Mouse (Mus musculus): ENCODE results near the gene Bora. TPM values are rescaled to one million over a fixed set of nuclear protein-coding genes. Genes with fewer than 3 reads are reported as not detected.
"Not testable (repeated sequence)": the region's sequence is repeated elsewhere in the genome, so short reads cannot be mapped to it uniquely, and the experiment has no call there.

The Bora gene
- 40.9 and 44.2 TPM in 2 replicates for polyA plus RNA-seq (2015; fragmentation: Nextera tagmentation; extraction: Ambion mirVana)

DNA sequence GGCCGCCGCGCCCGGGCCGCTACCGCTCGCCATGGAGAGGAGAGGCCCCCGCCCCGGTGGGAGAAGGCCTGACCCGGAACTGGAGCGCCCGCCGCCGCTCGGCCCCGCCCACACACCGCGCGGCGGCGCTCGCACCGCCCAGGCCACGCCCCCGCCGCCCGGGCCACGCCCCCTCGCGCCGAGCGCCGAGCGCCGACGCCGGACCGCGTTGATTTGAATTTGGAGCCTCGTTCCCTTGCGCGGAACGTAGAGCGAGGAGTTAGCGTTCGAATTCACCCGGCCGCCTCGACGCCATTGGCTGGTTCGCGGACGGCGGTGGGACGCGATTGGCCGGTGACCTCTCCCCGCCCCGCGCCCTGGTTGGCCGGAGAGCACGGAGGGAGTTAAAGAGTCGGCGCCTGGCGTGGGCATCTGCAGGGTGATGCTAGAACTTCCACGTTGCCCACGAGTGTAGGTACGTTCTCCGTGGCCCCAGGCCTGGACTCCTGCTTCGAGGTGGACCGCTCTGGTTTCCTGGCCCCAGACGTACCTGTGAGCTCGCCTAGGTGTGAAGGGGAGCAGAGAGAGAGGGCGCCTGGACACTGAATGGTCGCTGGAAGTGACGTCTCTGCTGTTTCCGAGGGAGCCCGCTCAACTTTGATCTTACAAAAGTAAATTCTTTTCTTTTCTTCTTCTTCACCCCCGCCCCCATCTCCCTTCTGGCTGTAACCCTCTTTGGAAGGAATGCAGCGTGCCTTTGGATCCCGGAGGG, at the start of gene Bora, which contains the start of gene Mzt1:
TSS of gene Bora (plus strand) at position 192 of the 751 bp plus-strand sequence.
TSS of gene Mzt1 (minus strand) at position 104 of the 751 bp plus-strand sequence.
- peaks cover 49% of the 10 kb centered on the region for H3K4me1 ChIP-seq
- peak within 1 kb of the TSS; percentile 99 for H3K9ac ChIP-seq
- H3K27me3 ChIP-seq (replicated peaks): no peaks in the 10 kb centered on the region
- WGBS: under 1% methylated on average over 76 of the region's 81 CpGs
- ATAC-seq (ENCODE audit: extremely low read depth, insufficient number of reproducible peaks, low FRiP score, low TSS enrichment): peak; percentile 94
- H3K4me2 ChIP-seq: peak within 1 kb of the TSS; percentile 84
- H3K4me3 ChIP-seq: peak within 1 kb of the TSS; percentile 97
- H3K36me3 ChIP-seq: peaks cover 17% of the 10 kb centered on the region
- H3K9me3 ChIP-seq: no peaks in the 10 kb centered on the region
- H3K27ac ChIP-seq (replicated peaks): peak within 1 kb of the TSS; percentile 94

DNA sequence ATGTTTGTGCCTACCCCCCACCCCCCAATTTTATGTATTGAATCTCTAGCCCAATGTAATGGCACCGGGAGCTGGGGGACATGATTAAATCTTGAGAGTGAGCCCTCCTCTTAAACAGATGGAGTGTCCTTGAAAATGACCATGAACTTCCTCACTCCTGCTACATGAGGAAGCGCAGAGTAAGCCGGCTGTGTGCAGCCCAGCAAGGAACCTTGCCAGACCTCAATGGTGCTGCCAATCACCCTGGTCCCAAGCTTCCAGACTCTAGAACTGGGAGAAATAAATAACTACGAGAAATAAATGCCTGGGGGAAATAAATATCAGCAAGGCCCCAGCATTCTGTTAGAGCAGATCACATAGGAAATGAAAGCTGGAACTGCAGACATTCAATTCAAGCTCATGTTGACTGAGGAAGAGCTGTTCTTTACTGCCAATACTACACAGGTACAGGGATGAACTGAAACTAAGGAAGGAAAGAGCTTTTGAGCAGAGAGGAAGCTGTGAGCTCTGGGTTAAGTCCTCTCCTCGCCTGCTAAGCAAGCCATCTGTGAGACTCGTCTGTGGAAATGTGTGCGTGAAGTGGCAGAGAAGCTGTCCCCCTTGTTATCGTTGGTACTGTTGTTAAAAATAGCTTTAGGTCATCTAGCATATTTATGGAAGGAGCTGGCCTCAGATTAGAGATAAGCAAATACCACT, 35.6 kb upstream of the Bora start:
- ATAC-seq (ENCODE audit: extremely low read depth, insufficient number of reproducible peaks, low FRiP score, low TSS enrichment): peak; percentile 42; the same call in 1 of the 2 replicates
- 17% methylated on average over 8 of the region's 8 CpGs for WGBS
- no peaks in the 10 kb centered on the region for H3K27me3 ChIP-seq (replicated peaks)
- peak overlapping the region; percentile 98 for H3K27ac ChIP-seq (replicated peaks)
- peaks cover 24% of the 10 kb centered on the region for H3K4me1 ChIP-seq
- no peak overlapping the region for H3K4me3 ChIP-seq
- H3K4me2 ChIP-seq: peak overlapping the region; percentile 50
- no peaks in the 10 kb centered on the region for H3K36me3 ChIP-seq
- H3K9me3 ChIP-seq: no peaks in the 10 kb centered on the region
- H3K9ac ChIP-seq: peak overlapping the region; percentile 61; the same call in 1 of the 2 replicates

DNA sequence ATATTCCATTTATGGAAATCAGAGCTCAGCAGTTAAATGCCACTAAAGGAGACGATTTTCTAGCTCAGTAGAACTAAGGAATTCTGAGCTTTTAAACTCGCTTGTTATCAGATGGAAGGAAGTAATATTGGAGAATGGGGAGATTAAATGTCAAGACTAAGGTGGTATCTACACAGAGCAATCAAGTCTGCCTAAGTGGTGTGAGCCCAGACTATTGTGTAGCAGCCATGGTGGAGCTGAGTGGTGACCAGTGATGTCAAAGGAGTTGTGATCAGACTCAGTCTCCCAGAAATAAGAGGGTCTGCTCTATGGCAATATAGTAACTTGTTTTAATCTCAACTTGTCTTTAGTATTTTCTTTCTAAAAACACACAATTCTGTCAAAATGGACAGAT, 35.1 kb upstream of the Bora start:
- Histone ChIP-seq H3K9me3 (no peaks in the 10 kb centered on the region), H3K27me3 (replicated peaks) (no peaks in the 10 kb centered on the region), H3K9ac (no peak overlapping the region), H3K36me3 (no peaks in the 10 kb centered on the region), H3K4me3 (no peak overlapping the region), H3K4me2 (peak overlapping the region; percentile 50), H3K27ac (replicated peaks) (peak overlapping the region; percentile 98), H3K4me1 (peaks cover 24% of the 10 kb centered on the region)
- ATAC-seq (ENCODE audit: extremely low read depth, insufficient number of reproducible peaks, low FRiP score, low TSS enrichment): no peak
- WGBS: 5% methylated on average over 2 of the region's 2 CpGs

DNA sequence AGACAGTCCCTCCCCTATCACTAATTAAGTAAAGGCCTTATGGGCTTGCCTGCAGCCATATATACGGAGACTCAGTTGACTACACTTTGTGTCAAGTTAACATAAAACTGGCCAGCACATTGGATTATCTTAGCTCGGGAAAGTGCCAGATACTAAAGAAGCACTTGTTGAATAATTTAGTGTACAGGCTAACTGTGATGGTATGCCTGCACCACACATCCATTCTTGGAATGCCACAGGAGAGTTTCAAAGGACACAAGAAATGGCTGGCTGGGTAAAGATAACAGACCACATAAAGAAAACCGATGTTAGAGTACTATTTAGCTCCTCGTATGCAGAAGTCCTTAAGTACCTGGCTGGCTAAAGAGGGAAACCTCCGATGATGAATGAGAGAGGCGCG, 27.3 kb upstream of the Bora start:
- Histone ChIP-seq H3K9me3 (no peaks in the 10 kb centered on the region), H3K36me3 (no peaks in the 10 kb centered on the region), H3K27ac (replicated peaks) (peak overlapping the region; percentile 61), H3K4me3 (peak overlapping the region; percentile 38), H3K4me1 (peaks cover 36% of the 10 kb centered on the region), H3K4me2 (peak overlapping the region; percentile 62), H3K27me3 (replicated peaks) (peaks cover 5% of the 10 kb centered on the region), H3K9ac (no peak overlapping the region)
- ATAC-seq (ENCODE audit: extremely low read depth, insufficient number of reproducible peaks, low FRiP score, low TSS enrichment): no peak
- WGBS: 14% methylated on average over 7 of the region's 7 CpGs

DNA sequence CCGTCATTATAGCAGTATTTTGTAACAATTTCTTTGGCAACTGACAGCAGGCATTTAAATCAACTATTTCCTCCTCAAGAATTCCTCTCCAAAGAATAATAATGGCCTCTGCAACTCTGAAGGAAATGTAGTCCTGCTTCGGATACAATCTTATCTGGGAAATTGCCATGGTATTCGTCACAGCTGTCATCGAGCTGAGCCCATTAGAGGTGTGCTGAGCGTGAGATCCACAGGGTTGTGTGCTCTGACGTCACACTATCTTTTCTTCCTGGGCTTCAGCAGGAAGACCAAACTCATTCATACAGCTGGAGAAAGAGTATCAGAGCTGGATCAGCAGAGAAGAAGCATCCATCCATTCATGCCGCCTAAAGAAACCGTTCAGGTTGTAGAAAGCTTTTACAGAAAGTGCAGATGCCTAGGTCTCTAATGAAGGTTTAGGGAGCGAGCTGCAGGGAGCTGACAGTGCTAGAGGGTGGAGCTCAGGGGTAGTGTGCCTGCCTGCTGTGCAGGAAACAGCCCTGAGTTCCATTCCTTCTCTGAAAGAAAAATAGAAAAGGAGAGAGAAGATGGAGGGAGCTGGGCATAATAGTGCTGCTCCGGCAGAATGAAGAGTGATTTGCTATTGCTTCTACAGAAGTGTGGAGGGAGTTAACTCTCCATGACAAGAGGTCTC, 26.8 kb upstream of the Bora start:
- Histone ChIP-seq H3K4me3 (peak overlapping the region; percentile 38), H3K27me3 (replicated peaks) (peaks cover 5% of the 10 kb centered on the region), H3K27ac (replicated peaks) (peak overlapping the region; percentile 61), H3K9me3 (no peaks in the 10 kb centered on the region), H3K36me3 (no peaks in the 10 kb centered on the region), H3K9ac (0 out of 2 replicates have a peak overlapping the region, but pooled peaks have one; percentile 25), H3K4me1 (peaks cover 34% of the 10 kb centered on the region), H3K4me2 (peak overlapping the region; percentile 62)
- peak; percentile 51; the same call in 1 of the 2 replicates for ATAC-seq (ENCODE audit: extremely low read depth, insufficient number of reproducible peaks, low FRiP score, low TSS enrichment)
- 12% methylated on average over 10 of the region's 10 CpGs for WGBS

DNA sequence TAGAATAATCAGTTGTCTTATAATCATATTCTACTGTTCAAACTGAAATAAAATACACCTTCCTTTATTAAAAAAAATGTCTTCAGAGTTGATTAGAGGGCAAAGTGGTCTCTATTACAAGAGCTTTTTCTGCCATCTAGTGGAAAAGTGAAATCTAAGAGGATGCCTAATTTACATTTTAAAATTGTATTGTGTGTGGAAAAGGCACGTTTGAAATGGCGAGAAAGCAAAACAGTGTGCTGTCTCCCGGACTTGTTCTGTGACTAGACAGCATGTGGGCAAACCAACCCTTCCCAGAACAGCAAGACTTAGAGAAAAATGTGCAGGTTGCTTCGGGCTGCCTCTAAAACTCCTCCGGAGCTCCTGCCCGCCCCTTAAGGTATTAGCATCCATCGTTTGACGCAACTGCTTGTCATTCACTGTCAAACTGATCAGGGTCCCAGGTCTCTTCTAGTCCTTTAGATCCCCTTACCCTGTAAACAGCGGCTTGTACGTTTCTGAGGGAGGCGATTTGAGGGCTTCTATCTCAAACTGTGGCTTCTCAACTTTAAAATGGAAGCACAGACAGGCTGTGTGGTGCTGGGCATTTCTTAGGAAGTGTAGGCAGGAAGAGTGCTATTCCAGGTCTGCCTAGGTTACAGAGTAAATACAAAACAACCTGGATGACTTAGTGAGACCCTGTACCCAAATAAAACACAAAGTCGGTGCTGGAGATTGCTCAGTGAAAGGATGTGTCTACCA, 23.5 kb upstream of the Bora start:
- Histone ChIP-seq H3K4me3 (peak overlapping the region; percentile 43), H3K4me1 (peaks cover 27% of the 10 kb centered on the region), H3K27me3 (replicated peaks) (peaks cover 5% of the 10 kb centered on the region), H3K4me2 (peak overlapping the region; percentile 65), H3K36me3 (no peaks in the 10 kb centered on the region), H3K9me3 (peaks cover 6% of the 10 kb centered on the region; the same call in 1 of the 2 replicates), H3K27ac (replicated peaks) (no peak overlapping the region), H3K9ac (peak overlapping the region; percentile 76)
- WGBS: 43% methylated on average over 12 of the region's 12 CpGs
- no peak for ATAC-seq (ENCODE audit: extremely low read depth, insufficient number of reproducible peaks, low FRiP score, low TSS enrichment)

DNA sequence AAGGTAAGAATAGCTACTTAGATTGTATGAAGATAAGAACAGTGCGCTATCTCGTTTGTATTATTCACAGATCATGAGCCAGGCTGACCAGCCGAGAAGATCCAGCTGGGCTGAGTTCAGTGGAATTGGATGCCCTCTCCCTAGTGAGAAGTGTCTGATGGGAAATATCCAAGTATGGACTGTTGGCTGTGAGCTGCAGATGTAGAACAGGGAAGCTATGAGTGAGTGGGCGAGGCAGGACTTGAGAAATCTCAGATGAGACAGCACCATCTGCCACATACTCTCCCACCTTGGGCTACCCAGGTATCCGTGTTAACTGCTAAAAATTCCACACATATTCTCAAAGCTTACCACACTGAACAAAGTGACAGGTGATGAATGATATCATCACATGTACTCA, 16.0 kb upstream of the Bora start:
- H3K4me2 ChIP-seq: no peak overlapping the region
- no peak overlapping the region for H3K4me3 ChIP-seq
- H3K27me3 ChIP-seq (replicated peaks): no peaks in the 10 kb centered on the region
- no peak overlapping the region for H3K27ac ChIP-seq (replicated peaks)
- peaks cover 13% of the 10 kb centered on the region for H3K4me1 ChIP-seq
- H3K36me3 ChIP-seq: peaks cover 20% of the 10 kb centered on the region
- H3K9me3 ChIP-seq: peaks cover 6% of the 10 kb centered on the region; the same call in 1 of the 2 replicates
- H3K9ac ChIP-seq: no peak overlapping the region
- ATAC-seq (ENCODE audit: extremely low read depth, insufficient number of reproducible peaks, low FRiP score, low TSS enrichment): no peak
- WGBS: 55% methylated on average over 5 of the region's 5 CpGs

DNA sequence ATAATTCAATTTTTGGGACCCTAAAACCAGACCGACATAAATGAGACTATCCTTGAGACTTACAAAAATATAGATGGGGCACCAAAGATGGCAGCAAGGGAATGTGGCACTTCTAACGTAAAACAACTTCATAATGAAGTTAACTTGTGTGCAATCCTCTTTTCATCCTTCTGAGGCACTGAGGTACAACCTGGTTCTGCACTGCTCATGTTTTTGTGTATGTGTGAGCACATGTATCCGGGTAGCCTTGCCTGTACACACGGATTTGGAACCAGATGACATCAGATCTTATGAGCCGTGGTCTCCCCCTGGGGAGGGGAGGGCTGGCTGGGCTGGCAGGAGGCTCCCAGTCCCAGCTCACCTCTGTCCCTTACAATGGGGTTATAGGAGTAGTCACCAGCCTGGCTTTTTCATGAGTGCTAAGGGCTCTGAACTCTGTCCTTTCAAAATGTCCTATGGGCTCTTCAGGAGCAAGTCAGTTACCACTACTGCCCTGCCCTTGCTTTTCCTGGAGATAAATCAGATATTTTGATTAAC, 14.6 kb upstream of the Bora start:
- Histone ChIP-seq H3K27ac (replicated peaks) (no peak overlapping the region), H3K9me3 (peaks cover 5% of the 10 kb centered on the region; the same call in 1 of the 2 replicates), H3K4me3 (no peak overlapping the region), H3K36me3 (peaks cover 29% of the 10 kb centered on the region), H3K27me3 (replicated peaks) (no peaks in the 10 kb centered on the region), H3K4me2 (no peak overlapping the region), H3K4me1 (peaks cover 14% of the 10 kb centered on the region), H3K9ac (no peak overlapping the region)
- ATAC-seq (ENCODE audit: extremely low read depth, insufficient number of reproducible peaks, low FRiP score, low TSS enrichment): no peak
- WGBS: 76% methylated on average over 5 of the region's 5 CpGs

DNA sequence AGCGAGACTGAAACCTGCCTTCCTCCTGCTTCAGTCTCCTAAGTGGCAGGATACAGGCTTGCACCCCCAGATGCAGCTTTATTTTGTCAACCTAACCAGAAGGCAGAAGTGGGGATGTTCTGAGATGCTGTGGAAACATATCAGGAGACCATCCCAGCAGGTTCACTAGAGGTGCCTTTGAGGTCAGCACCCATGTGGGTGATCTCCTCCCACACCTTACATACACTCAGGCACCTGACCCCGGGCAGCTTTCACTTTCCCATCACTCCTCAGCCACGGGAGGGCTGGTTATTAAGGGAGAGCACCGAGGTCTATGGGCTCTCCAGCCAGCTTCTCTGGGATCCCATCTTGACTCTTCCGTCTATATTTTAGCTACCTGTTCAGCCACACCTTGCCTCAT, 13.4 kb upstream of the Bora start:
- no peaks in the 10 kb centered on the region for H3K9me3 ChIP-seq
- no peak overlapping the region for H3K9ac ChIP-seq
- H3K4me3 ChIP-seq: no peak overlapping the region
- no peak for ATAC-seq (ENCODE audit: extremely low read depth, insufficient number of reproducible peaks, low FRiP score, low TSS enrichment)
- H3K4me1 ChIP-seq: peaks cover 14% of the 10 kb centered on the region
- no peaks in the 10 kb centered on the region for H3K27me3 ChIP-seq (replicated peaks)
- no peak overlapping the region for H3K27ac ChIP-seq (replicated peaks)
- no peak overlapping the region for H3K4me2 ChIP-seq
- 82% methylated on average over 5 of the region's 5 CpGs for WGBS
- H3K36me3 ChIP-seq: peaks cover 34% of the 10 kb centered on the region

DNA sequence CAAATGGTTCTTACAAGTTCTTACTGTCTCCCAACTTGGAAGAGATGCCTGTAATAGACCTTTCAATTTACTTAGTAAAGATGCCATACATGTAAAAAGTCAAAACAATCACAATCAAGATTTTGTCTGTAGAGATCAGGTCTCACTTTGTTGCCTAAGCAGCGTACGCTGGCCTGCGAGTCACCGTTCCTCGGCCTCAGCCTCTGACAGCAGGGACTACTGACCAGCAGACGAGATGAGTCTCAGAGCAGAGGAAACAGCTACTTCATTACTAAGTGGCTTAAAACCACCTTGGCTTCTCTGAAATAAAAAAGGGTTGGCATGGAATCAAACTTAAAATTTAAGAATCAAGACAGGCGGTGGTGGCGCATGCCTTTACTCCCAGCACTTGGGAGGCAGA, 11.2 kb upstream of the Bora start:
- not testable (repeated sequence) for H3K27me3 ChIP-seq (replicated peaks); H3K4me2 ChIP-seq; H3K9ac ChIP-seq; H3K4me3 ChIP-seq; H3K27ac ChIP-seq (replicated peaks); H3K9me3 ChIP-seq; ATAC-seq (ENCODE audit: extremely low read depth, insufficient number of reproducible peaks, low FRiP score, low TSS enrichment)
- Histone ChIP-seq H3K36me3 (peaks cover 57% of the 10 kb centered on the region), H3K4me1 (peaks cover 10% of the 10 kb centered on the region)
- 90% methylated on average over 8 of the region's 8 CpGs for WGBS
